Mouse (Mus musculus) heart, postnatal 25 days (tissue): Measurements from ENCODE around the gene Hspbap1. TPM values are rescaled to one million over a fixed set of nuclear protein-coding genes. Genes with fewer than 3 reads are reported as not detected.
A peak's percentile ranks its signal among the peaks of the same experiment; 100 is the strongest.

ENCODE experiments used
- DNase-seq: peaks from one replicate; pipeline ENCODE4 v3.0.0; 2022; ENCODE audit warnings: low spot score
- intact Hi-C: fragments of 180-260 bp; cut with DNase I; formaldehyde crosslinking; loops from one replicate; pipeline ENCODE4 v1.15.1; 2025
- total RNA-seq, 2 experiments: library from RNA; stranded (reverse); gene quantifications; 2 replicates each; pipeline ENCODE4 v1.2.3; 2021

The Hspbap1 gene
- 1 to 10 TPM; 3.0 to 3.1 TPM for total RNA-seq

GRCm38 (mm10) chr16:35769878-35770657 is at the start of gene Hspbap1:
Gene Hspbap1, plus strand, starts transcription at chr16:35770375.
- intact Hi-C loops, result loop anchor here (5.0 kb wide), 1 partner anchor 97 kb away; no protein-coding TSS in a partner anchor
- peak; percentile 83 for DNase-seq

GRCm38 (mm10) chr16:35724561-35724960 is 45.6 kb upstream of the Hspbap1 start:
- DNase-seq, result no peak

GRCm38 (mm10) chr16:35726601-35727000 is 43.6 kb upstream of the Hspbap1 start:
- intact Hi-C loops, result no loop called here
- DNase-seq, result no peak

More at GRCm38 (mm10) chr16:35724561-35724960, 45.6 kb upstream of the Hspbap1 start:
- intact Hi-C loops, result no loop called here

- intact Hi-C loops, result no loop called here
- no peak for DNase-seq
Observed at GRCm38 (mm10) chr16:35729151-35729738, 40.9 kb upstream of the Hspbap1 start.

- DNase-seq, result no peak
- intact Hi-C loops, result loop anchor here (5.0 kb wide), 1 partner anchor 415 kb away; no protein-coding TSS in a partner anchor
Observed at GRCm38 (mm10) chr16:35732096-35732495, 38.1 kb upstream of the Hspbap1 start.

GRCm38 (mm10) chr16:35734038-35734437 is 36.1 kb upstream of the Hspbap1 start:
- DNase-seq, result peak; percentile 25
- intact Hi-C loops, result loop anchor here (1.0 to 5.0 kb wide), 2 partner anchors 83 to 417 kb away; no protein-coding TSS in a partner anchor

GRCm38 (mm10) chr16:35738096-35738767 is 31.9 kb upstream of the Hspbap1 start:
- intact Hi-C loops, result no loop called here
- no peak for DNase-seq

- DNase-seq, result no peak
- intact Hi-C loops, result no loop called here
Observed at GRCm38 (mm10) chr16:35739548-35739947, 30.6 kb upstream of the Hspbap1 start.

GRCm38 (mm10) chr16:35740357-35740756 is 29.8 kb upstream of the Hspbap1 start:
- intact Hi-C loops, result no loop called here
- DNase-seq, result no peak

- intact Hi-C loops, result no loop called here
- no peak for DNase-seq
Observed at GRCm38 (mm10) chr16:35740943-35741342, 29.2 kb upstream of the Hspbap1 start.

GRCm38 (mm10) chr16:35741621-35742020 is 28.6 kb upstream of the Hspbap1 start:
- no peak for DNase-seq
- intact Hi-C loops, result no loop called here

- intact Hi-C loops, result no loop called here
- DNase-seq, result no peak
Observed at GRCm38 (mm10) chr16:35742251-35742937, 27.8 kb upstream of the Hspbap1 start.

GRCm38 (mm10) chr16:35747417-35748236 is 22.5 kb upstream of the Hspbap1 start:
- intact Hi-C loops, result no loop called here
- no peak for DNase-seq

- DNase-seq, result no peak
- intact Hi-C loops, result no loop called here
Observed at GRCm38 (mm10) chr16:35748237-35748603, 22.0 kb upstream of the Hspbap1 start.

- intact Hi-C loops, result no loop called here
Observed at GRCm38 (mm10) chr16:35749385-35749784, 20.8 kb upstream of the Hspbap1 start.

GRCm38 (mm10) chr16:35751841-35752240 is 18.3 kb upstream of the Hspbap1 start:
- intact Hi-C loops, result no loop called here
- no peak for DNase-seq

More at GRCm38 (mm10) chr16:35749385-35749784, 20.8 kb upstream of the Hspbap1 start:
- no peak for DNase-seq

GRCm38 (mm10) chr16:35753926-35754325 is 16.2 kb upstream of the Hspbap1 start:
- DNase-seq, result no peak
- intact Hi-C loops, result no loop called here

- intact Hi-C loops, result no loop called here
- DNase-seq, result no peak
Observed at GRCm38 (mm10) chr16:35755502-35756334, 14.5 kb upstream of the Hspbap1 start.
